Mouse (Mus musculus): ENCODE measurements around the gene Dpm1.

DNA sequence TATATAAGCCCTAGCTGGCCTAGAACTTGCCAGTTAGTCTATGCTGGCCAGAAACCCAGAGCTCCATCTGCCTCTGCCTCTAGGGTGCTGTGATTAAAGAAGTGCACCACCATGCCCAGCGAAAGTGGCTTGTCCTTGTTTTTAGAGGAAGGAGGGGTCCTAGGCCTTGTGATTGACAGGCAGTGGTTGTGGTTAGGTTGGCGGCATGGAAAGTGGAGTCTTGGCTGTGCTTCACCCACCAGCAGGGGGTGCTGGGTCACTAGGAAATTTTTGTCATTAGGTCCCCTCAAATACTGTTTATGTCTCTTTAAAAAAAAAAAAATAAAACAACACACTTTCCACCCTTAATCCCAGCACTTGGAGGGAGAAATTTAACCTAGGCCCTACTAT lies 18.5 kb upstream of the Dpm1 start:
- TF ChIP-seq CTCF (IDR thresholded peaks at IDR 0.05; ENCODE audit: insufficient read depth, low read length) (no peak), POLR2A (IDR thresholded peaks at IDR 0.05; ENCODE audit: borderline replicate concordance, extremely low read depth, low read depth, low read length) (no peak)

Measured in lung, adult 2 months (tissue).